Mouse (Mus musculus) heart, postnatal 4 days (tissue): ENCODE results near the gene Optn. TPM values are rescaled to one million over a fixed set of nuclear protein-coding genes. Genes with fewer than 3 reads are reported as not detected.

Source experiments
- DNase-seq: peaks from one replicate; pipeline ENCODE4 v3.0.0; 2021
- total RNA-seq, 2 experiments: library from RNA; stranded (reverse); gene quantifications; 2 replicates each; pipeline ENCODE4 v1.2.3; 2021

Gene Optn
- total RNA-seq, 2 experiments from 2014 or later, result 38.5 to 39.8 TPM

GRCm38 (mm10) chr2:4978091-4978490 is 85.8 kb downstream of the Optn start:
- DNase-seq, result no peak

- no peak for DNase-seq
These were observed 88.0 kb downstream of the Optn start, which contains the start of gene Ucma for GRCm38 (mm10) chr2:4975807-4976206. TSS of gene Ucma (plus strand) at chr2:4976122.

Other genes starting within 250 kb of the Optn start
- 10 to 100 TPM; 41.7 to 42.0 TPM for gene Sephs1, start 182.5 kb downstream of the Optn start, total RNA-seq
- 100 to 1,000 TPM; 293 to 306 TPM for gene Phyh, start 145.0 kb downstream of the Optn start, total RNA-seq
- not detected for gene Ucma, start 87.9 kb downstream of the Optn start, total RNA-seq
- 10 to 100 TPM in 1 of 2 experiments, 1 to 10 TPM in 1; 9.7 to 14.0 TPM for gene Mcm10, start 51.3 kb downstream of the Optn start, total RNA-seq
- gene Ccdc3, start 73.7 kb upstream of the Optn start, total RNA-seq, result 1 to 10 TPM; 7.4 TPM